Mouse (Mus musculus): ENCODE measurements at regions not wholly inside any gene's neighbourhood (a gene's known extent, or its start where the extent isn't known, plus 50 kb on each side); places are given as distances from the start of the nearest gene placed in this dataset.
"Not testable (repeated sequence)": the region's sequence is repeated elsewhere in the genome, so short reads cannot be mapped to it uniquely, and the experiment has no call there.

DNA sequence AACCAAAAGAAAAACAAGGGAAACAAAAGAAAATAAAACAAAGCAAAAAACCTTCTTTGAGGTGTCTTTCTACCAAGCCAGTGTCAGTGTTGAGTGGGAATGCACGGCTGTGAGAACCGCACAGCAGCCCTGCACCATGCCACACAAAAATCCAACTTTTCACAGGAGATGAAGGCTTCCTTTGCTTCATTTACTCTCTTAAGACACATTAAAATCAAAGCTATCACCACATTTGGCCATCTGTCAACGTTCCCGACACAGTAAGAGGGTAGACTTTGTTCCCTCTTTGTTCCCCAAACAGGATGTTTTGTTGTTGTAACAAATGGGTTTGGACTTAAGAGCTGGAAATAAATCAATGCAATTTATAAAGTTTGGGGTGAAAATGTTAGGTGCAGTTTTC lies 991.6 kb downstream of the Car8 start:
- Histone ChIP-seq H3K36me3 (ENCODE audit: insufficient read depth, low read length) (no peaks in the 10 kb centered on the region), H3K4me1 (ENCODE audit: insufficient read depth, low read length) (no peaks in the 10 kb centered on the region), H3K9me3 (ENCODE audit: low read length) (no peaks in the 10 kb centered on the region), H3K9ac (replicated peaks; ENCODE audit: low read length, poor library complexity, severe bottlenecking) (no peak overlapping the region), H3K4me2 (ENCODE audit: low read depth, low read length, poor library complexity, severe bottlenecking) (no peak overlapping the region), H3K27me3 (ENCODE audit: insufficient read depth, low read length) (no peaks in the 10 kb centered on the region), H3K4me3 (ENCODE audit: low read depth, low read length) (no peak overlapping the region), H3K27ac (ENCODE audit: low read depth, low read length) (no peak overlapping the region)
- DNase-seq (ENCODE audit: low spot score), result no peak
- TF ChIP-seq CTCF (IDR thresholded peaks at IDR 0.05), result no peak
- ATAC-seq (ENCODE audit: low FRiP score), result no peak
- WGBS, result 54% methylated on average over 4 of the region's 4 CpGs

DNA sequence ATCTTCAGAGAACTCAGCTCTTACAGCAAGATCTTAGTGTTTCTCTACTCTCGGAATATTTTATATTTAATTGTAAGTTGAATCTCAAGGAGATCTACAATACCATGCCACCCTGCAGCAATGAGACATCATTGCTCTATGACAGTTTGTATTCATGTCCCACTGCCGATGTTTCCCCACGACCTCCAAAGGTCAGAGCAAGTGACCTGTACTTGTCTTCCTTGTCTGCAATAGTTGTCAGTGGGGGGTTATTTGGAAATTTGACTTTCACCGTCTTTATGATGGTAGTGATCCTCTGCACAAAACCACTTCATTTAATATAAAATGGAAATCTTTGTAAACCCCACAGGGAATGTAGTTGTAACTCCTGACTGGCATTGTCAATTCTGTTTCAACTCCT lies 992.0 kb downstream of the Car8 start:
- no peak overlapping the region for H3K9ac ChIP-seq (replicated peaks; ENCODE audit: low read length, poor library complexity, severe bottlenecking)
- H3K27me3 ChIP-seq (ENCODE audit: insufficient read depth, low read length), result no peaks in the 10 kb centered on the region
- H3K9me3 ChIP-seq (ENCODE audit: low read length), result no peaks in the 10 kb centered on the region
- no peak overlapping the region for H3K4me2 ChIP-seq (ENCODE audit: low read depth, low read length, poor library complexity, severe bottlenecking)
- DNase-seq (ENCODE audit: low spot score), result no peak
- ATAC-seq (ENCODE audit: low FRiP score), result no peak
- no peak for TF ChIP-seq CTCF (IDR thresholded peaks at IDR 0.05)
- no peaks in the 10 kb centered on the region for H3K36me3 ChIP-seq (ENCODE audit: insufficient read depth, low read length)
- 66% methylated on average over 4 of the region's 4 CpGs for WGBS
- H3K4me1 ChIP-seq (ENCODE audit: insufficient read depth, low read length), result no peaks in the 10 kb centered on the region
- no peak overlapping the region for H3K27ac ChIP-seq (ENCODE audit: low read depth, low read length)
- H3K4me3 ChIP-seq (ENCODE audit: low read depth, low read length), result no peak overlapping the region

- Histone ChIP-seq H3K4me1 (ENCODE audit: insufficient read depth, low read length) (no peaks in the 10 kb centered on the region), H3K4me3 (ENCODE audit: low read depth, low read length) (no peak overlapping the region), H3K4me2 (ENCODE audit: low read depth, low read length, poor library complexity, severe bottlenecking) (no peak overlapping the region), H3K27me3 (ENCODE audit: insufficient read depth, low read length) (no peaks in the 10 kb centered on the region), H3K9me3 (ENCODE audit: low read length) (no peaks in the 10 kb centered on the region), H3K36me3 (ENCODE audit: insufficient read depth, low read length) (no peaks in the 10 kb centered on the region), H3K27ac (ENCODE audit: low read depth, low read length) (no peak overlapping the region), H3K9ac (replicated peaks; ENCODE audit: low read length, poor library complexity, severe bottlenecking) (no peak overlapping the region)
- DNase-seq (ENCODE audit: low spot score), result no peak
- TF ChIP-seq CTCF (IDR thresholded peaks at IDR 0.05), result no peak
- no peak for ATAC-seq (ENCODE audit: low FRiP score)
- WGBS, result 89% methylated on average over 2 of the region's 2 CpGs
Observed at GRCm38 (mm10) chr4:7245653-7246052, 993.2 kb downstream of the Car8 start.

GRCm38 (mm10) chr4:7237848-7238247 lies 1001.0 kb downstream of the Car8 start:
- no peaks in the 10 kb centered on the region for H3K27me3 ChIP-seq (ENCODE audit: insufficient read depth, low read length)
- H3K4me3 ChIP-seq (ENCODE audit: low read depth, low read length), result no peak overlapping the region
- no peak overlapping the region for H3K4me2 ChIP-seq (ENCODE audit: low read depth, low read length, poor library complexity, severe bottlenecking)
- ATAC-seq (ENCODE audit: low FRiP score) (no peak), DNase-seq (ENCODE audit: low spot score) (no peak)
- 84% methylated on average over 3 of the region's 3 CpGs for WGBS
- H3K9me3 ChIP-seq (ENCODE audit: low read length), result 0 out of 2 replicates have a peak, but pooled peaks cover 11% of the 10 kb centered on the region
- H3K36me3 ChIP-seq (ENCODE audit: insufficient read depth, low read length), result no peaks in the 10 kb centered on the region
- H3K27ac ChIP-seq (ENCODE audit: low read depth, low read length), result no peak overlapping the region
- H3K4me1 ChIP-seq (ENCODE audit: insufficient read depth, low read length), result no peaks in the 10 kb centered on the region
- no peak overlapping the region for H3K9ac ChIP-seq (replicated peaks; ENCODE audit: low read length, poor library complexity, severe bottlenecking)
- no peak for TF ChIP-seq CTCF (IDR thresholded peaks at IDR 0.05)

GRCm38 (mm10) chr4:7234537-7234936 lies 1004.3 kb downstream of the Car8 start:
- H3K27me3 ChIP-seq (ENCODE audit: insufficient read depth, low read length); H3K4me1 ChIP-seq (ENCODE audit: insufficient read depth, low read length); H3K4me2 ChIP-seq (ENCODE audit: low read depth, low read length, poor library complexity, severe bottlenecking); H3K36me3 ChIP-seq (ENCODE audit: insufficient read depth, low read length); H3K27ac ChIP-seq (ENCODE audit: low read depth, low read length); H3K4me3 ChIP-seq (ENCODE audit: low read depth, low read length); DNase-seq (ENCODE audit: low spot score); ATAC-seq (ENCODE audit: low FRiP score); H3K9ac ChIP-seq (replicated peaks; ENCODE audit: low read length, poor library complexity, severe bottlenecking): not testable (repeated sequence)
- WGBS, result 94% methylated on average over 6 of the region's 6 CpGs
- H3K9me3 ChIP-seq (ENCODE audit: low read length), result 0 out of 2 replicates have a peak, but pooled peaks cover 11% of the 10 kb centered on the region

DNA sequence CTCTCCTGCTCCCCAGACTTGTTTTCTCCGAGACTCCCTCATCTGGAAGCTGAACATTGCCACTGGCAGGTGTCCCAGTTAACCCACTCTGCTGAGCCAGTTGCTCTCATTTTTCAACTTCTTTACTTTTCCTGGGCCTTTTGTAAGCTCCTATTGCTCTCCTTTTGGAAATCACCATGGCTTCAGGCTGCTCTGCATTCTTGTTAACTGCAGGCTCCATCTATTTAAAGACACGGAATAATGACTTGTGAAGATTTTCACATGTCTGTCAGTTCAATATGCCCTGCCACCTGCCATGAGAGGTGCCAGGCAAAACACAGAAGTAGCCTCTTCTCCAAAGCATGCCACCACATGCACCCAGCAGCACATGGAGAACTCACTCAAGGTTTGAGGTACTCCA lies 1009.9 kb downstream of the Car8 start:
- no peak for ATAC-seq (ENCODE audit: low FRiP score)
- 0 out of 2 replicates have a peak, but pooled peaks cover 8% of the 10 kb centered on the region for H3K9me3 ChIP-seq (ENCODE audit: low read length)
- 75% methylated on average over 2 of the region's 2 CpGs for WGBS
- no peak overlapping the region for H3K4me2 ChIP-seq (ENCODE audit: low read depth, low read length, poor library complexity, severe bottlenecking)
- H3K4me1 ChIP-seq (ENCODE audit: insufficient read depth, low read length), result no peaks in the 10 kb centered on the region
- no peak for TF ChIP-seq CTCF (IDR thresholded peaks at IDR 0.05)
- no peaks in the 10 kb centered on the region for H3K36me3 ChIP-seq (ENCODE audit: insufficient read depth, low read length)
- no peak overlapping the region for H3K9ac ChIP-seq (replicated peaks; ENCODE audit: low read length, poor library complexity, severe bottlenecking)
- no peaks in the 10 kb centered on the region for H3K27me3 ChIP-seq (ENCODE audit: insufficient read depth, low read length)
- H3K27ac ChIP-seq (ENCODE audit: low read depth, low read length), result no peak overlapping the region
- no peak overlapping the region for H3K4me3 ChIP-seq (ENCODE audit: low read depth, low read length)
- peak; percentile 33 for DNase-seq (ENCODE audit: low spot score)
